Mouse (Mus musculus): ENCODE results near the gene Npy.

The Npy gene

GRCm38 (mm10) chr6:49821961-49822870 lies at the start of gene Npy:
TSS of gene Npy (plus strand) at chr6:49822710.
- DNase-seq (ENCODE audit: low read depth), result no peak

- no peak for DNase-seq (ENCODE audit: low read depth)
Observed at GRCm38 (mm10) chr6:49775006-49775405, 47.5 kb upstream of the Npy start.

GRCm38 (mm10) chr6:49778109-49778508 lies 44.4 kb upstream of the Npy start:
- DNase-seq (ENCODE audit: low read depth), result no peak

GRCm38 (mm10) chr6:49778729-49779128 lies 43.8 kb upstream of the Npy start:
- DNase-seq (ENCODE audit: low read depth), result no peak

DNA sequence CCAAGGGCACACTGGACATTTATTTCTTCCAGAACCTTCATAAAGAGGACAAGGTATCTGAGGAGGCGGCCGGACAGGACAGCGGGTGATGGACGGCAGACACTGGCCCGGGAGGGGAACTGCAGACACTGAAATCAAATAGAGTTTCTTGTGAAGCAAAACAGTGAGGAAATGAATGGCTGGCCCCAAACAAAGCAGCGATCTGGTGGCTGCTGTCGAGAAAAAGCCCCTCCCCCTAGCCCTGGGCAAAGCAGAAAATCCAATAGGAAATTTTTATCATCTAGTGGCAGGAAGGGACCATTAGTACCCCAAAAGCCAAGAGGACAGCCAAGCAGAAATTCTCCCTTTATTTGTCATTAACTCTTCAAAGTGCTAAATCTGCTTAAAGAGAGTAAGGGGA lies 42.9 kb upstream of the Npy start:
- no peak for DNase-seq (ENCODE audit: low read depth)

DNA sequence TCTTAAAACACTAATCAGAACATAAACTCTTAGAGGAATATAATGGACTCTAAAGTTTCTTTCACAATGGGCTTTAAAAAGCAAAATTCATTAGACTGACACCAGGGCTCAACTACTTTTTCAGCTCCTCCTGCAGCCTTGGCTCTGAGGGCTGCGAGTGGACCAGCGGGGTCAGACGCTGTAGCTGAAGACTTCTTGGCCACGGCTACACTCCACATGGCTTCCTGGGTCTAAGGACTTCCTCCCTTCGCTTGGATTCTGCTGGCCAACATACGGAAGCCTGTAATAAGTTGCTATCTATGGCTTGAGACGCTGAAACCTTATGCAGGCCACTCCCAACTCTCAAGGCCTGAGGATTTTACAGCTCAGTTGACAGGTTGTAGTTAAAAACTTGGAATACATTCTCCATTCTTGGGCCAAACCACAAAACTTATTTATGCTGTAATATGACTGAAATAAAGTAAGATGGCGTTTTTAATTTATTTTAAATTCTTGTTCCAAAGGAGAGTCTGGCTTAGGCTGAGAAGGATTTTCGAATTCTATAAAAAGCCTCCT lies 41.6 kb upstream of the Npy start:
- no peak for DNase-seq (ENCODE audit: low read depth)

DNA sequence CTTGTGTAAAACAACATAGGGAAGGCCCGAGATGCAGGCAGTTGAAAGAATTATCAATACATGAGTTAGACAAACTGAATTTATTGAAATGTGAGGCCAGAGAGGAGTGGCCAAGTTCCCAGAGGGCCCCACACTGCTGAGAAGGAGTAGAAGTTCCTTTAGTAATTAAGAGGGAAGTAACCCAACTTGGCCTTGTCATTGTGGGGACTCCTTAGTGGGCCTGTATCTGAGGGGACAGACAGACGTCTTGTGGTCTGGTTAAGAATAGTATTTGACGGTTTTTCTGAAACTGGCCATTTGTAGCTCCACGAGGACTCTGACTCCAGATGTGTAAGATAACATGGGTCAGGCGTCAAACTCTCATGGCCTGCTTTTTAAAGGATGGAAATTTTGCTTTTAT lies 40.7 kb upstream of the Npy start:
- no peak for DNase-seq (ENCODE audit: low read depth)

DNA sequence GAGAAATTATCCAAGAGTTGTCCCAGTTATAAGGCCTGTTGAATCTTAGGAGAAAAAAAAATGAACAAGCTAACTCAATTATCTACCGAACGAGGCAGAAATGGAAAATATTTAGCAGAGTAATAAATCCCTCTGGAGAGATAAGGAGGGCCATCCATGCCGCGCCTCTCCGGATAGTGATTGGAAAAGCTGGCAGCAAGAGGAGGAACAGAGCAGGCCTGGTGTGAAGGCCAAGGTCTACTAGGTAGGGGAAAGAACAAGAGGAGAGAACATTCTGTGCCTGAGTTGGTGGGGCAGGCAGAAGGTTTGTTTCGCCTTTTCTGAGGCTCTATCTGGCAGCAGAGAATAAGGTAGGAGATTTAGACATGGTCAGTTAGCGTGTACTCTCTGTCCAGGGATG lies 39.8 kb upstream of the Npy start:
- no peak for DNase-seq (ENCODE audit: low read depth)

GRCm38 (mm10) chr6:49792524-49792923 lies 30.0 kb upstream of the Npy start:
- no peak for DNase-seq (ENCODE audit: low read depth)

- no peak for DNase-seq (ENCODE audit: low read depth)
Observed at GRCm38 (mm10) chr6:49804105-49804504, 18.4 kb upstream of the Npy start.

GRCm38 (mm10) chr6:49808076-49808475 lies 14.4 kb upstream of the Npy start:
- no peak for DNase-seq (ENCODE audit: low read depth)

GRCm38 (mm10) chr6:49817183-49817582 lies 5.3 kb upstream of the Npy start:
- DNase-seq (ENCODE audit: low read depth), result no peak

- DNase-seq (ENCODE audit: low read depth), result no peak
Observed at GRCm38 (mm10) chr6:49817625-49818024, 4.9 kb upstream of the Npy start.

GRCm38 (mm10) chr6:49822871-49823230 lies 341 bp downstream of the Npy start:
- no peak for DNase-seq (ENCODE audit: low read depth)

DNA sequence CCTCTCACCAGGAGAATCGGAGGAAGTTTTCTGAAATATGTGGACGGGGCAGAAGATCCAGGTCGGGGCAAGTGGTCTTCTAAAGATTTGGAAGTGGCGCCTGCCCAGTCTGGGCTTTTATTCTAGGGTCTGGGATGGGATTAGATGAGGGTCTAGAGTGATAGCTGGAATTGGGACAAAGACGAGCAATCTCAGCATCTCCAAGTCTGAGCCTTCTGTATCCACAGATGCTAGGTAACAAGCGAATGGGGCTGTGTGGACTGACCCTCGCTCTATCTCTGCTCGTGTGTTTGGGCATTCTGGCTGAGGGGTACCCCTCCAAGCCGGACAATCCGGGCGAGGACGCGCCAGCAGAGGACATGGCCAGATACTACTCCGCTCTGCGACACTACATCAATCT lies 861 bp downstream of the Npy start:
- no peak for DNase-seq (ENCODE audit: low read depth)

- DNase-seq (ENCODE audit: low read depth), result no peak
Observed at GRCm38 (mm10) chr6:49823821-49824220, 1.3 kb downstream of the Npy start.

GRCm38 (mm10) chr6:49831579-49831978 lies 9.1 kb downstream of the Npy start:
- DNase-seq (ENCODE audit: low read depth), result no peak

- DNase-seq (ENCODE audit: low read depth), result no peak
Observed at GRCm38 (mm10) chr6:49856830-49857229, 34.3 kb downstream of the Npy start.

DNA sequence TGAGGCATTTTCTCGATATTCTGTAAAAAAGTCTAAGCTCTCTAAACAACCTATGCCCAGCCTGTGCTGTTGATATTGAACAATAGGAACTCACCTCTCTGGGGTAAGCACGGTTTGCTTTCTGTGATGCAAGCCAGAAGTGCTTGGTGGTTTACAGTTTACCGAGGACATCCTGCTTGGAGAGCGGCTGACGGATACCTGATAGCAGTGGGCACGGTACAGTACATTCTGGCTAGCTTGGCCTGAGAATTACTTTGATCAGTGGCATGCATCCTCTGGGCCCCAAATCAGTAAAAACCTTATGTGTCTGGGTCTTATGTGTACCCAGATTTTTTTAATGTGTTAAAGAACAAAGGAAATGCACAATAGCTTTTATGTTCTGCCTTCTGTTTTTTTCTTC lies 45.1 kb downstream of the Npy start:
- no peak for DNase-seq (ENCODE audit: low read depth)

GRCm38 (mm10) chr6:49871071-49871470 lies 48.6 kb downstream of the Npy start:
- DNase-seq (ENCODE audit: low read depth), result no peak

DNA sequence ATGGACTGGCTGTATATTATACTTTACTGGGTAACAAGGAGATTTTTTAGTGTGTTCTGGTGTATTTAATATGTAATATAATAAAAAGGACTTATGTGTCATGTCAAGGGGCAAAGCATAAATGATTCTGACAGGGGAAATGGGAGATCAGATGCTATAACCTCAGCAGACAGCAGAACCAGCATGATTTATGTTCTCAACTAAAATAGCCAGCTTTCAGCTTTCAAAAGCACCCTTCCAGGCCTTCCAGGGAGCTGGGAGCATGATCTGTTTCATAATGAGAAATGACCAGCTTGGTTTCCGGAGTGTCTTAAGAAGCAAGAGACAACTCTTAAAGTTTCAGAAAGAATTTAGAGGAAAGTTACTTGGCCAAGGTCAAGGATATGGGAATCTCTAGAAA lies 51.0 kb downstream of the Npy start:
- no peak for DNase-seq (ENCODE audit: low read depth)

GRCm38 (mm10) chr6:49875160-49875559 lies 52.6 kb downstream of the Npy start:
- DNase-seq (ENCODE audit: low read depth), result no peak

DNA sequence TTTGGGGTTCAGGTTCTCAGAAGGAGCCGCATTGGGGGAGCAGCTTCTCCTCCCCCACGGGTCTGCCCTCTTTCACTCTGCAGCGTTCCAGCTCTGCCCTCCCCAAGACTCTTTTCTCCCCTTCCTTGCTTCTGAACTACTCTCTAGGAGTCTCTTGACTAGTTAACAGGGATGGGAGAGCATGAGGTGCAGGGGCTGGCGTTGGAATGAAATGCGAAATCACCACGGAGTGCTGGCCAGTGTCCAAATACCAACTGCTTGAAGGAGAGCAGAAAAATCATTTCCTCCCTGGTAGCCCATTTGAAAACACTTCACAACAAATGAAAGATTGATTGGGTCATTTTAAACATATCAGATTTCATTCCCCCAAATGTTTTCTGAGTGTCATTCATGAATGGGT lies 53.3 kb downstream of the Npy start:
- no peak for DNase-seq (ENCODE audit: low read depth)

Measured in c-Kit-positive CD71-positive TER-119-negative erythroid progenitor cells, embryonic 14.5 days (primary cell).